Mouse (Mus musculus) limb, embryonic 12.5 days (tissue): ENCODE results near the gene Lamb3. TPM values are rescaled to one million over a fixed set of nuclear protein-coding genes. Genes with fewer than 3 reads are reported as not detected.
"Not testable (repeated sequence)": the region's sequence is repeated elsewhere in the genome, so short reads cannot be mapped to it uniquely, and the experiment has no call there.

ENCODE experiments used
- ATAC-seq: fragments of 200-750 bp; cut with Nextera tagmentation; 2 replicates; pipeline ENCODE4 v1.8.0; 2017; ENCODE audit warnings: low read depth, moderate TSS enrichment; ENCODE audit not compliant: insufficient number of reproducible peaks, insufficient read depth, low FRiP score, low TSS enrichment
- H3K27ac ChIP-seq: fragments of 300-500 bp; sonication (generic); 2 replicates; pipeline ENCODE4 v1.5.1; 2016; ENCODE audit warnings: mild to moderate bottlenecking, moderate library complexity
- H3K27me3 ChIP-seq: fragments of 300-500 bp; sonication (generic); 2 replicates; pipeline ENCODE4 v1.6.1; 2016; ENCODE audit warnings: mild to moderate bottlenecking, moderate library complexity
- H3K36me3 ChIP-seq: fragments of 300-500 bp; sonication (generic); 2 replicates; pipeline ENCODE4 v1.6.1; 2016; ENCODE audit warnings: mild to moderate bottlenecking, moderate library complexity
- H3K4me1 ChIP-seq: fragments of 300-500 bp; sonication (generic); replicated peaks from 2 replicates; pipeline ENCODE4 v1.6.1; 2016
- H3K4me2 ChIP-seq: fragments of 300-500 bp; sonication (generic); 2 replicates; pipeline ENCODE4 v1.6.1; 2016; ENCODE audit warnings: mild to moderate bottlenecking, moderate library complexity
- H3K4me3 ChIP-seq: fragments of 300-500 bp; sonication (generic); replicated peaks from 2 replicates; pipeline ENCODE4 v1.5.1; 2016; ENCODE audit warnings: mild to moderate bottlenecking
- H3K9ac ChIP-seq: fragments of 300-500 bp; sonication (generic); replicated peaks from 2 replicates; pipeline ENCODE4 v1.6.1; 2016; ENCODE audit warnings: mild to moderate bottlenecking, moderate library complexity
- H3K9me3 ChIP-seq: fragments of 300-500 bp; sonication (generic); 2 replicates; pipeline ENCODE4 v1.6.1; 2016; ENCODE audit warnings: mild to moderate bottlenecking, moderate library complexity
- WGBS: fragments of 180-500 bp; shearing (Covaris S2); methylation state at CpG from one replicate; pipeline ENCODE4 v1.1.7; 2016; 5-methylcytosine and 5-hydroxymethylcytosine counted together
- polyA plus RNA-seq: library from polyadenylated mRNA; unstranded; fragments of >200 nt; fragmentation: Nextera tagmentation; extraction: Ambion mirVana; gene quantifications from 2 replicates; pipeline ENCODE4 v1.2.1, GENCODE M21; 2016

The Lamb3 gene
- polyA plus RNA-seq, 1 experiment from 2014 or later: 2.2 TPM

DNA sequence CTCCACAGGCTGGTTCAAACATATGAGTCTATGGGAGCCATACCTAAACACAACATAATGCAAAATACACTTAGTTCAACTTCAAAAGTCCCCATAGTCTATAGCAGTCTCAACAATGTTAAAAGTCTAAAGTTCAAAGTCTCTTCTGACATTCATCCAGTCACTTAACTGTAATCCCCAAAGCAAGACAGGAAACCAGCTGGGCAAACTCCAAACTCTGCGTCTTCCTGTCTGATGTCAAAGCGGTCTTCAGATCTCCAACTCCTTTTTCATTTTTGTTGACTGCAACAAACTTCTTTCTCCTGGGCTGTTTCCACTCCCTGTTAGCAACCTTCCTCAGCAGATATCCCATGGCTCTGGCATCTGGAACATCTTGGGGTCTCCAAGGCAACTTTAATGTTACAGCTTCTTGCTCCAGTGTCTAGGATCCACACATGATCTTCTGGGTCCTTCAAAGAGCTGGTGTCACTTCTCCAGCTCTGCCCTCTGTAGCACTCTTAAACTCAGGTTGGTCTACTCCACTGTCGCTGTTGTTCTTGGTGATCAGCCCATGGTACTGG lies 78.3 kb downstream of the Lamb3 start:
- H3K9me3 ChIP-seq, H3K4me3 ChIP-seq, H3K27me3 ChIP-seq, H3K4me2 ChIP-seq, H3K27ac ChIP-seq, H3K9ac ChIP-seq, H3K4me1 ChIP-seq, H3K36me3 ChIP-seq, ATAC-seq: not testable (repeated sequence)
- WGBS: 92% methylated on average over 3 of the region's 3 CpGs

DNA sequence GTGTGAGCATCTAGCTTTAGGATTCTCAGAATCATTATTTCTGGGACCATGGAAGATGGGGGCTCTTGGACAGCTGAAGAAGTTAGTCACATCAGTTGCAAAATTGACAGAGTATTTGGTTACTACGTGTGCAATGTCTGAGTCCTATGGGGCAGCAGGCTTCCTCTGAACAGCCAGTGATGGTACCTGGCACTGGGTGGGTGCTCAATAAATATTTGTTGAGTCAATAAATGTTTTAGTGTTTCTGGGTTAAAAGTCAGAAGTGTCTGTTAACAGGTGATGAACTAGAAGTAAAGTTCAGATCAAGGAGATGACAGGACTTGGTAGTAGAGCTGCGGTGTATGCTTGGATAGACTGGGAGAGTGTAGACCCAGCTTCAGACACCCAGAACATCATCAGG lies 80.1 kb downstream of the Lamb3 start:
- H3K9me3 ChIP-seq: no peaks in the 10 kb centered on the region
- 83% methylated on average over 2 of the region's 2 CpGs for WGBS
- ATAC-seq: no peak
- no peak overlapping the region for H3K27ac ChIP-seq
- no peaks in the 10 kb centered on the region for H3K36me3 ChIP-seq
- no peak overlapping the region for H3K9ac ChIP-seq
- no peaks in the 10 kb centered on the region for H3K4me1 ChIP-seq
- H3K27me3 ChIP-seq: no peaks in the 10 kb centered on the region
- no peak overlapping the region for H3K4me3 ChIP-seq
- no peak overlapping the region for H3K4me2 ChIP-seq

DNA sequence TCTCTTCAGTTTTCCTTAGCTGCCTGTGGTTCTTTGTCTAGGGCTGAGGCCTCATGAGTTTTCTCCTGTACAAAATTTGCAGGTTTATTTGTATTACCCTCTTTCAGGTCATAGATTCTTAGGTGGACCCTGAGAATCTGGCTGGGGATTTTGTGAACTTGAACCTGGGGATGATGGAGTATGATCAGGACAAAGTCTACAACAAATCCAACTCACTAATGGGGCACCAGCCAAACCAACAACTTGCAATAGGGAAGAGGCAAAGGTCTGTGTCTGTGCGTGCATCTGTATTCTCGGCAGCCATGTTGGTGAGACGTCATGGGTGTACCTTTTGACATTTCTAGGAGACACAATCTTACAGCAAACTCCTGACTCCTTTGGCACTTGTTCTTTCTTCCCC lies 81.6 kb downstream of the Lamb3 start:
- no peak for ATAC-seq
- Histone ChIP-seq H3K36me3 (no peaks in the 10 kb centered on the region), H3K4me2 (no peak overlapping the region), H3K27me3 (no peaks in the 10 kb centered on the region), H3K4me3 (no peak overlapping the region), H3K4me1 (no peaks in the 10 kb centered on the region), H3K27ac (no peak overlapping the region), H3K9ac (no peak overlapping the region), H3K9me3 (no peaks in the 10 kb centered on the region)
- WGBS: 96% methylated on average over 3 of the region's 3 CpGs

DNA sequence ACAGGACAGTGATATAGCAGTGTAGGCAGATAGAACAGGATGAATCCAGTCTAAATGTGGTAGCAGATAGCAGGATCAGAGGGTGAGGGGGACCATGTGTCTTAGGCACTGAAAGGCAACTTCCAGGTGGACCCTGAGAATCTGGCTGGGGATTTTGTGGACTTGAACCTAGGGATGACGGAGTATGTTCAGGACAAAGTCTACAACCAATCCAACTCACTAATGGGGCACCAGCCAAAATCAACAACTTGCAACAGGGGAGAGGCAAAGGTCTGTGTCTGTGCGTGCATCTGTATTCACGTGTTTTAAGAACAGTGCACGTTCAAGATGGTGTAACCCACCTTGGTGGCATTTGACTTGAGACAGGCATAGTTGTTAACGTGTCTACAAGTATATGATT lies 82.4 kb downstream of the Lamb3 start:
- H3K4me2 ChIP-seq: no peak overlapping the region
- no peak overlapping the region for H3K4me3 ChIP-seq
- no peak overlapping the region for H3K9ac ChIP-seq
- H3K36me3 ChIP-seq: no peaks in the 10 kb centered on the region
- H3K27ac ChIP-seq: no peak overlapping the region
- no peak for ATAC-seq
- no peaks in the 10 kb centered on the region for H3K9me3 ChIP-seq
- no peaks in the 10 kb centered on the region for H3K4me1 ChIP-seq
- WGBS: 89% methylated on average over 5 of the region's 5 CpGs
- H3K27me3 ChIP-seq: no peaks in the 10 kb centered on the region

DNA sequence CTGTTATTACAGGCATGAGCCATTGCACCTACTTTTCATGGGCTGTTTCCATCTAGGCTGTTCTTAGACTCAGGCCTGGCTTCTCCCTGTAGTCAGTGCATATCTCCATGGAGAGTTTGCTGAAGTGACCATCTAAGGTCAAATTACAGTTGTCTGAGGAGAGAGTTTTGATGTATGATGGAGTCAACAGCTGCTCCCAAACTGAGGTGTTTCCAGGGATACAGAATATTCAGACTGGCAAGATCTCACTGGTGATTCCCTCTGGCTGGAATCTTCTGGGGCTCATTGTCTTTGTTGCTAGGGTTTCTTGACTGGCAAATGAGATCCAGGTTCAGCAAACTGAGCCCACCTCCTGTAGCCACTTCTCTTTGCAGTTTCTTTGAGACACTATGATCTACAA lies 83.2 kb downstream of the Lamb3 start:
- no peak overlapping the region for H3K4me2 ChIP-seq
- no peak overlapping the region for H3K27ac ChIP-seq
- H3K4me1 ChIP-seq: no peaks in the 10 kb centered on the region
- ATAC-seq: no peak
- no peak overlapping the region for H3K4me3 ChIP-seq
- no peaks in the 10 kb centered on the region for H3K27me3 ChIP-seq
- no peaks in the 10 kb centered on the region for H3K9me3 ChIP-seq
- H3K9ac ChIP-seq: no peak overlapping the region
- no peaks in the 10 kb centered on the region for H3K36me3 ChIP-seq

DNA sequence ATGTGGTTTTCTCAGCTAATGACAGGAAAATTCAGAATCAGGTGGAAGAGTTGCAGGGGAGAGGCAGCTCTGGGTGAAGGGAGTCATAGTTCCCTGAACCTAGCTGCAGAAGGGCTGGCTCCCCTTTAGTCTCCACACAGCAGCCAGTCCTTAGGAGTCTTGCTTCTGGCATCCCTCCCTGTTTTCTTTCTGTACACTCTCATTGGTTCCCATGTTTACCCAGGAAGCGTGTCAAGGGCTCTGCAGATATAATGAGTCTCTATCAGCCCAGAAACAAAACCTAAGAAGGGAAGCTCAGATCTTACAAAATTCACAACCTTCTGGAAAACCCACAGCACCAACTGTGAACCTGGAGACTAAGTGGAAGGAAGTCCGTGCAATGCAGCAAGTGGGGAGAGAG lies 85.5 kb downstream of the Lamb3 start:
- H3K4me1 ChIP-seq: no peaks in the 10 kb centered on the region
- H3K36me3 ChIP-seq: no peaks in the 10 kb centered on the region
- H3K27me3 ChIP-seq: no peaks in the 10 kb centered on the region
- H3K27ac ChIP-seq: no peak overlapping the region
- ATAC-seq: no peak
- no peak overlapping the region for H3K9ac ChIP-seq
- WGBS: 52% methylated on average over 2 of the region's 2 CpGs
- H3K4me3 ChIP-seq: no peak overlapping the region
- H3K4me2 ChIP-seq: no peak overlapping the region
- no peaks in the 10 kb centered on the region for H3K9me3 ChIP-seq

DNA sequence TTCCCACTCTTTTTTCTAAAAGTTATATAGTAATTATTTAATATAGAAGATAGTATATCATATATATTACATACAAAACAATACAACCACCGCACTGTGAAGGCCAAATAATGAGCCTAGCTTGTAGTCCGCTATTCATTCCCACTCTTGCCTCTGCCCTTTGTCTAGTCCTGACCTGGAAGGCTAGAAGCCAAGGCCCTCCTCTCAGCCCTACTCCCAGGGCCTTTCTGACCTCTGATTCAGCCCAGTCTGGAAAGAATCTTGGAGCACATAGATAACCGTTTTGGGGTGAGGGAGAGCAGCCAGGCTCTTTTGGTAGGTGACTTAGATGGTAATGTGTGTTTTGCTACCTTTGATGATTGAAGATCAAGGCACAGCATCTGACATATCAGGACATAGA lies 86.4 kb downstream of the Lamb3 start:
- Histone ChIP-seq H3K27ac (no peak overlapping the region), H3K9me3 (no peaks in the 10 kb centered on the region), H3K4me2 (no peak overlapping the region), H3K9ac (no peak overlapping the region), H3K36me3 (no peaks in the 10 kb centered on the region), H3K27me3 (no peaks in the 10 kb centered on the region), H3K4me3 (no peak overlapping the region), H3K4me1 (no peaks in the 10 kb centered on the region)
- no peak for ATAC-seq
- WGBS: 85% methylated on average over 3 of the region's 3 CpGs

DNA sequence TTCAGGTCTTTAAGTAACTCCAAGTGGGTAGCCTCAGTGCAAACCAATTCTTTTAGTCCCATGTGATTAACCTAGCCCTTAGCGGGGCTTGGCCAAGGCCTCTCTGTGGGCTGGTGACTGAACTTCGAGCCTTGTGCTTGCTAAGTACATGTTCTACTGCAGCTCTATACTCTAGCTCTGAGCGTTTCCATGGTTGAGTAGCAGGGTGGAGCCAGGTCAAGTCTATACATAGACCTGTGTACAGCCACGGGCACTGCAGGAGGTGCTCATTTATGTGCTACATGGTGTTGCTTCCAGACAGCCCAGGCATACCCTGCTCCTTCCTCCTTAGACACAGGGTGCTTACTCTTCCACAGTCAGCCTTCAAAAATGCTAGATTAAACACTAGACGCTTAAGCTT lies 88.4 kb downstream of the Lamb3 start:
- Histone ChIP-seq H3K4me3 (no peak overlapping the region), H3K27ac (no peak overlapping the region), H3K27me3 (no peaks in the 10 kb centered on the region), H3K36me3 (no peaks in the 10 kb centered on the region), H3K4me2 (no peak overlapping the region), H3K4me1 (no peaks in the 10 kb centered on the region; the same call in 1 of the 2 replicates), H3K9me3 (no peaks in the 10 kb centered on the region), H3K9ac (no peak overlapping the region)
- 76% methylated on average over 5 of the region's 5 CpGs for WGBS
- no peak for ATAC-seq

DNA sequence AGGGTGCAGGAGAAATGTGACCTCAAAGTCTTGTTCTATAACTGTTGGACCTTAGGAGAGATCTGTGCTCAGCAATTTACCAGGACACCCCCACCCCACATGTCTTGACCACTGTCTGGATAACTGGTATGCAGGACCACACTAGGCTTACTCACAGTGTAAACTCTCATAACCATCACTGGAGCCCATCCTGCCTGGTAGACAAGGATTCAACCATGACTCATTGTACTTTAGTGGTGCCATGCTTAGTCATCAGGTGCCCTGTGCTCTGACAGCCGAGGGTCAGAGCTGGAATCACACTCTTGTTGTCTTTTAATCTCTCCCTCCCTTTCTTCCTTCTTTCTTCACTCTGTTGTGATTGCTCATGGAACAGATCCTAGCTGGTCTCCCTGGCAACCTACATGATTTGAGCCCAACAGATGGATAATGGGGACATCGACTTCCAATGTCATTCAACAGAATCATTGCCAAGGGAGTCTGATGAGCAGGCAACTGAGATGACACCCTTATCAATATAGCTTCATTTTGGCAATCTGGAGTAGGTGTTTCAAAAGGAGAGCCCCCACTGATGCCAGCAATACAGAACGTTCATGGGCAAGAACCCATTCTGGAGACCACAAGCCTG lies 90.8 kb downstream of the Lamb3 start:
- Histone ChIP-seq H3K9ac (no peak overlapping the region), H3K27ac (no peak overlapping the region), H3K4me1 (peaks cover 10% of the 10 kb centered on the region), H3K27me3 (0 out of 2 replicates have a peak, but pooled peaks cover 5% of the 10 kb centered on the region), H3K4me3 (no peak overlapping the region), H3K9me3 (no peaks in the 10 kb centered on the region), H3K4me2 (no peak overlapping the region), H3K36me3 (no peaks in the 10 kb centered on the region)
- no peak for ATAC-seq
- WGBS: 83% methylated on average over 3 of the region's 3 CpGs

DNA sequence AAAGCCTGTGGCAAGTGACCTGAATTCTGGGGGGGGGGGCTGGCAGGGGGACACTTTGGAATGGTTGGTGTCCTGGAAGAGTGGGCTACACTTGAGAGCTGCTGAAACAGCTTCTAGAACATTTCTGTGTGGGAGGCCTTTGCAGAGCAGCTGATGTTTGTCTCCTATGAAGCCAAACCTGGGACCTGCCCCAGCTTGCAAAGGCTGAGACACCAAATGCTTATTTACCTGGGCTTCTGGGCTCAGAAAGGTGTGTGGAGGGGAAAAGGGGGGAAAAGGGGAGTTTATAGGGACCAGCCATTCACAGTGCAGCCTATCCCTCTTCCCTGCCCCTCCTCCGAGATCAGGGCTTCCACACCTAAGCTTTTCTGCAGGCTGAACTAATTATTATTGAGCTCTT lies 92.5 kb downstream of the Lamb3 start:
- Histone ChIP-seq H3K4me1 (peaks cover 10% of the 10 kb centered on the region), H3K27me3 (0 out of 2 replicates have a peak, but pooled peaks cover 5% of the 10 kb centered on the region), H3K36me3 (no peaks in the 10 kb centered on the region), H3K4me3 (no peak overlapping the region), H3K4me2 (no peak overlapping the region), H3K9me3 (no peaks in the 10 kb centered on the region), H3K9ac (no peak overlapping the region), H3K27ac (no peak overlapping the region)
- 15% methylated on average over 1 of the region's 1 CpGs for WGBS
- no peak for ATAC-seq

DNA sequence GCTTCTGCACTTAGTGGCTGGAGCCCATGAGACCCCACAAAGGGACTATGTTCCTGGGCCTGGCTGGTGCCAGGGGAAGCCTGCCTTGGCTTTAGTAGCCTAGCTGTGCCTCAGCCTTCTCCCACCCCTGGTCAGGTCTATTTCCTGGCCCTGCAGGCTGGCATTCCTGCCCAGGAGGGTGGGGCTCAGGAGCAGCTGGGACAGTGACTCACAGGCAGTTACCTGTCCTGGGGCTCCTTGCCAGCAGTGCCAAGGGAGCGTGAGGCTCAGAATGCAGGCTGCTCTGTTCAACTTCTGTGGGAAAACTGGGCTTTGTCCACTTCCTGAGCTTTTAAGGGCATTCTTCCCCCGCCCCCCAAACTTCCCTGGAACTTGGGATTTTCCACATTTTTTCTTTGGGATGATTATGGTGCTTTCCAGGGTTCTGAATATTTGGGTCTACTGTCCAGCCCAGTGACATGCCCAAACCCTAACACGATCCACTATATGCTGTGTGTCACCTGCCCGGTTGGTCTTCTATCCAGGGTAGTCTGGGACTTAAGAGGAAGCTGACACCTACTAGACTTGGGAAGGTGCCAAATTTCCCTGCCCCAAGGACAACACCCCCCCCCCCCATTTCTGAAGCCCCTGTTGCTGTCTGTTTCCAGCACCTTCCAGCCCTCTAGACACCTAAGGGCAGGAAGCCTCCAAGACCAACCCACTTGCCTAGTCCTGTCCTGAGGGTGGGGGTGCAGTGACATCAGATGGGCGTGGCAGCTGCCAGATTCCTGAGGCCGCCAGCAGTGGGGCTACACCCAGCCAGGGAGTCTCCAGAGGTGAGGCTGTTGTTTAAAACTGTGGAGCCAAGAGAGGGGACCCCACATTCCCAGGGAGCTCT lies 94.0 kb downstream of the Lamb3 start:
- WGBS: 64% methylated on average over 6 of the region's 6 CpGs
- Histone ChIP-seq H3K9ac (no peak overlapping the region), H3K27me3 (0 out of 2 replicates have a peak, but pooled peaks cover 5% of the 10 kb centered on the region), H3K9me3 (no peaks in the 10 kb centered on the region), H3K4me3 (no peak overlapping the region), H3K4me1 (peaks cover 10% of the 10 kb centered on the region), H3K36me3 (no peaks in the 10 kb centered on the region), H3K4me2 (no peak overlapping the region), H3K27ac (no peak overlapping the region)
- no peak for ATAC-seq
